Mouse (Mus musculus): ENCODE data around the gene Fam189a1.

GRCm38 (mm10) chr7:65085972-65086371, 70.4 kb downstream of the Fam189a1 start:
- no peak for TF ChIP-seq POLR2A (IDR thresholded peaks at IDR 0.05; ENCODE audit: low read depth, low read length)
- no peak for TF ChIP-seq CTCF (conservative IDR thresholded peaks at IDR 0.05; ENCODE audit: insufficient read depth, insufficient read length, low read depth, low read length)

Data from kidney, adult 2 months (tissue).